Mouse (Mus musculus): Measurements from ENCODE around the gene Lin7c.

GRCm38 (mm10) chr2:109935754-109936409 lies 45.2 kb downstream of the Lin7c start:
- TF ChIP-seq POLR2A (IDR thresholded peaks at IDR 0.05; ENCODE audit: low read depth, low read length) (no peak), CTCF (conservative IDR thresholded peaks at IDR 0.05; ENCODE audit: insufficient read depth, insufficient read length, low read depth, low read length) (no peak)

All from kidney, adult 2 months (tissue).